Mouse (Mus musculus) forebrain, embryonic 12.5 days (tissue): ENCODE results near the gene Mtnr1a. TPM values are rescaled to one million over a fixed set of nuclear protein-coding genes. Genes with fewer than 3 reads are reported as not detected.
"Not testable (repeated sequence)": the region's sequence is repeated elsewhere in the genome, so short reads cannot be mapped to it uniquely, and the experiment has no call there.

ENCODE experiments used
- ATAC-seq: fragments of 200-750 bp; cut with Nextera tagmentation; 2 replicates; pipeline ENCODE4 v1.8.0; 2017; ENCODE audit warnings: moderate TSS enrichment; ENCODE audit not compliant: low FRiP score
- H3K27ac ChIP-seq: fragments of 300-500 bp; sonication (generic); 2 replicates; pipeline ENCODE4 v1.5.1; 2016; ENCODE audit warnings: mild to moderate bottlenecking
- H3K27me3 ChIP-seq: fragments of 300-500 bp; sonication (generic); 2 replicates; pipeline ENCODE4 v1.6.1; 2016; ENCODE audit warnings: mild to moderate bottlenecking
- H3K36me3 ChIP-seq: fragments of 300-500 bp; sonication (generic); replicated peaks from 2 replicates; pipeline ENCODE4 v1.6.1; 2016; ENCODE audit warnings: mild to moderate bottlenecking
- H3K4me1 ChIP-seq: fragments of 300-500 bp; sonication (generic); 2 replicates; pipeline ENCODE4 v1.6.1; 2016
- H3K4me2 ChIP-seq: fragments of 300-500 bp; sonication (generic); 2 replicates; pipeline ENCODE4 v1.6.1; 2016; ENCODE audit warnings: mild to moderate bottlenecking, moderate library complexity
- H3K4me3 ChIP-seq: fragments of 300-500 bp; sonication (generic); replicated peaks from 2 replicates; pipeline ENCODE4 v1.5.1; 2016; ENCODE audit warnings: mild to moderate bottlenecking
- H3K9ac ChIP-seq: fragments of 300-500 bp; sonication (generic); 2 replicates; pipeline ENCODE4 v1.6.1; 2016; ENCODE audit warnings: mild to moderate bottlenecking
- H3K9me3 ChIP-seq: fragments of 300-500 bp; sonication (generic); 2 replicates; pipeline ENCODE4 v1.6.1; 2016
- WGBS: fragments of 180-500 bp; shearing (Covaris S2); methylation state at CpG from one replicate; pipeline ENCODE4 v1.1.7; 2016; 5-methylcytosine and 5-hydroxymethylcytosine counted together
- polyA plus RNA-seq: library from polyadenylated mRNA; unstranded; fragments of >200 nt; fragmentation: Nextera tagmentation; extraction: Ambion mirVana; gene quantifications from 2 replicates; pipeline ENCODE4 v1.2.1, GENCODE M21; 2016

The Mtnr1a gene
- polyA plus RNA-seq, 1 experiment from 2014 or later, result 0.11 TPM

DNA sequence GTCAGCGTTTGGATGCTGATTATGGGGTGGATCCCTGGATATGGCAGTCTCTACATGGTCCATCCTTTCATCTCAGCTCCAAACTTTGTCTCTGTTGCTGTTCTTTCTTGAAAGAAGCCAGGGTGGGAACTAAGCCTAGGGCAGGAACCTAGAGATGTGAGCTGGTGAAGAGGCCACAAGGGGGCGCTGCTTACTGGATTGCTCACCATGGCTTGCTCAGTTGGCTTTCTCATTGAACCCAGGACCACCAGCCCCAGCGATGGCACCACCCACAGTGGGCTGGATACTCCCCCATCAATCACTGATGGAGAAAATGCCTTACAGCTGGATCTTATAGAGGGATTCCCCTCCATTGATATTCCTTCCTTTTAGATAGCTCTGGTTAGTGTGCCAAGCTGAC lies 12.1 kb upstream of the Mtnr1a start:
- Histone ChIP-seq H3K4me1 (no peaks in the 10 kb centered on the region), H3K27ac (no peak overlapping the region), H3K9me3 (no peaks in the 10 kb centered on the region), H3K4me3 (no peak overlapping the region), H3K4me2 (no peak overlapping the region), H3K27me3 (no peaks in the 10 kb centered on the region), H3K36me3 (peaks cover 34% of the 10 kb centered on the region), H3K9ac (no peak overlapping the region)
- no peak for ATAC-seq
- 17% methylated on average over 3 of the region's 3 CpGs for WGBS

GRCm38 (mm10) chr8:45060083-45060482 lies 8.9 kb upstream of the Mtnr1a start:
- Histone ChIP-seq H3K9ac (no peak overlapping the region), H3K9me3 (no peaks in the 10 kb centered on the region), H3K4me2 (no peak overlapping the region), H3K27ac (no peak overlapping the region), H3K4me3 (no peak overlapping the region), H3K36me3 (peaks cover 9% of the 10 kb centered on the region; the same call in 1 of the 2 replicates), H3K4me1 (peaks cover 7% of the 10 kb centered on the region), H3K27me3 (no peaks in the 10 kb centered on the region)
- no peak for ATAC-seq
- WGBS, result 90% methylated on average over 2 of the region's 2 CpGs

DNA sequence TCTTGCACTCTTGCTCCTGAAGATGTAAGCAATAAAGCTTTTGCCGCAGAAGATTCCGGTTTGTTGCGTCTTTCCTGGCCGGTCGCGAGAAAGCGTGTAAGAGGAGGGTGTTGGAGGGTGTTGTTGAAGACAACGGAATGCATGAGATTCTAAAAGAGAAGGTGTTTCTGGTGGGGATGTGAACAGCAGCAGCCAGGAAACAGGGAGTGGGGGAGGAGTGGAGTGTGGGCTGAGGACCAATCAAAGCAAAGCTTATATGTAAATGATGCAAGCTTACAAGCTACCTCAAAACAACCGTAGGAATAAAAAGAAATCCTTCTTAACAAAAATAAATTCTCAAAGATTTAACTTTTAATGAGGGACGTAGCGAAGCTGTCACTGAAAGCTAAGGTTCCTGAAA lies 6.6 kb upstream of the Mtnr1a start:
- no peak overlapping the region for H3K4me2 ChIP-seq
- no peaks in the 10 kb centered on the region for H3K27me3 ChIP-seq
- no peak overlapping the region for H3K27ac ChIP-seq
- no peak overlapping the region for H3K4me3 ChIP-seq
- peaks cover 7% of the 10 kb centered on the region for H3K4me1 ChIP-seq
- ATAC-seq, result no peak
- 92% methylated on average over 11 of the region's 11 CpGs for WGBS
- H3K9ac ChIP-seq, result no peak overlapping the region
- no peaks in the 10 kb centered on the region for H3K36me3 ChIP-seq
- H3K9me3 ChIP-seq, result no peaks in the 10 kb centered on the region

DNA sequence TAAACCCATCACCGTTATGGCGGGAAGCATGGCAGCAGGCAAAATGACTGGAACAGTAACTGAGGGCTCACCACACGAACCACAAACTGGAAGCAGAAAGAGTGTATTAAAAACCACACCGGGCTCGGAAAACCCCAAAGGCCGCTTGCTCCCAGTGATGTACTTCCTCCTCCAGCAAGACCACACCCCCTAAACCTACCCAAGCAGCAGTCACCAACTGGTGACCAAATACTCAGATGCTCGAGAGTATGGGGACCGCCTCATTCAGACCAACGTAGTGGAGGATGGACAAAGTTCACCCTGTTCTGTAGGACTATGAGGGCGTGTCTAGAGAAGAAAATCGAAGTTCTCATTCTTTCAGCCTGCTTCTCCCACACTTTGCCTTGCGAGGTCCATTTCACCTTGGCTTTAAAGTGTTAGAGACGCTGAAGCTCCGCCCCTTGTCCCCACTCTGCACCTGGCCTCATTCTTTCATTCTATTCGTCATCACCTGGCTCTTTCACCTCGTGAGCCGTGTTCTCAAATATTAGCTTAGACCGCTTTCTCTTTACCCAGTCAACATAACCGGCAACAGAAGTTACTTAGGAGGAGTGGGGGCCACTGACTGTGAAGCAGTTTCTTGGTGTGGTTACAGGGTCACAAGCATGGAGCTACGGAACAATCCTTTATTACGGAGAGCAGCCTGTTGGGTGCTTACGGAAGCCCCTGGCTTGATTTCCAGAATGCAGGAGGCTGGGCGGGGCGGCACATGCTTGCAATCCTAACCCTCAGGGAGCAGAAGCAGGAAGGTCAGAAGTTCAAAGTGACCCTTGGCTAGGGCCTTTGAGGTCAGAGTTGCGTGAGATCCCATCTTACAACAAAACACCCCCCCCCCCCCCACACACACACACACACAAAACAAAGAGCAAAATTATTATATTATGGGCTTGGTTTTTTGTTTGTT lies 5.7 kb upstream of the Mtnr1a start:
- ATAC-seq, result no peak

GRCm38 (mm10) chr8:45064197-45064869 lies 4.6 kb upstream of the Mtnr1a start:
- peak; percentile 20; the same call in 1 of the 2 replicates for ATAC-seq
- Histone ChIP-seq H3K9me3 (no peaks in the 10 kb centered on the region), H3K4me3 (no peak overlapping the region), H3K9ac (no peak overlapping the region), H3K36me3 (no peaks in the 10 kb centered on the region), H3K27ac (no peak overlapping the region), H3K27me3 (no peaks in the 10 kb centered on the region), H3K4me1 (peaks cover 12% of the 10 kb centered on the region), H3K4me2 (0 out of 2 replicates have a peak overlapping the region, but pooled peaks have one; percentile 8)
- 14% methylated on average over 8 of the region's 8 CpGs for WGBS

More for the DNA sequence above, 5.7 kb upstream of the Mtnr1a start:
- no peaks in the 10 kb centered on the region for H3K27me3 ChIP-seq
- no peak overlapping the region for H3K9ac ChIP-seq
- H3K27ac ChIP-seq, result no peak overlapping the region
- no peaks in the 10 kb centered on the region for H3K36me3 ChIP-seq
- no peaks in the 10 kb centered on the region for H3K9me3 ChIP-seq
- H3K4me2 ChIP-seq, result no peak overlapping the region
- 83% methylated on average over 25 of the region's 25 CpGs for WGBS
- no peak overlapping the region for H3K4me3 ChIP-seq
- peaks cover 7% of the 10 kb centered on the region for H3K4me1 ChIP-seq

DNA sequence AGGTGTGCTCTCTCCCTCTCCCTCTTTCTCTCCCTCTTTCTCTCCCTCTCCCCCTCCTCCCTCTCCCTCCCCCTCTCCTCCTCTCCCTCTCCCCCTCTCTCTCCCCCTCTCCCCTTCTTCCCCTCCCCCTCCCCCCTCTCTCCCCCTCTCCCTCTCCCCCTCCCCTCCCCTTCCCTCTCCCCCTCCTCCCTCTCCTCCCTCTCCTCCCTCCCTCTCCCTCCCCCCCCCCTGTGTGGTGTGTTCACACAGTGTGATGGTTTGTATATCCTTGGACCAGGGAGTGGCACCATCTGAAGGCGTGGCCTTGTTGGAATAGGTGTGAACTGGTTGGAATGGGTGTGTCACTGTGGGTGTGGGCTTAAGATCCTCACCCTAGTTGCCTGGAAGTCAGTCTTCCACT lies 3.5 kb upstream of the Mtnr1a start:
- not testable (repeated sequence) for H3K9ac ChIP-seq, H3K27me3 ChIP-seq, H3K36me3 ChIP-seq, H3K4me2 ChIP-seq, ATAC-seq, H3K4me3 ChIP-seq, H3K27ac ChIP-seq, H3K9me3 ChIP-seq
- 50% methylated on average over 1 of the region's 1 CpGs for WGBS
- H3K4me1 ChIP-seq, result peaks cover 12% of the 10 kb centered on the region

DNA sequence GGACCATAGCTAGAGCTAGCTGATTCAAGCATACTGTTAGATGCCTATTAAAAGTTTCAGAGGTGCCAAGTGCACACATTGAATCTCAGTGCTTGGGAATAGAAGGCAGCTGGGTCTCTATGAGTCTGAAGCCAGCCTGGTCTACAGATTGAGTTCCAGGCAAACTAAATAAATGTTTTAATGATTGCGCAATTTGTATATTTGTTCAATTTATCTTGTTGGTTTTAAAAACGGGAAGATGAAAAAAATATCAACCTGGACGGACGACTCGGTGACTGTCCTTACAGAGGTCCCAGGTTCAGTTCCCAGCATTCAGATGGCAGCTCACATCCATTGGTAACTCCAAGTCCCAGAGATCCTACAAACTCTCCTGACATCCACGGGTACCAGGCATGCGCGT lies 2.0 kb downstream of the Mtnr1a start:
- Histone ChIP-seq H3K36me3 (no peaks in the 10 kb centered on the region), H3K4me3 (no peak overlapping the region), H3K27ac (no peak overlapping the region), H3K9ac (no peak overlapping the region), H3K4me2 (no peak overlapping the region), H3K9me3 (no peaks in the 10 kb centered on the region), H3K4me1 (peaks cover 5% of the 10 kb centered on the region; the same call in 1 of the 2 replicates), H3K27me3 (0 out of 2 replicates have a peak, but pooled peaks cover 2% of the 10 kb centered on the region)
- no peak for ATAC-seq
- WGBS, result 92% methylated on average over 8 of the region's 8 CpGs

DNA sequence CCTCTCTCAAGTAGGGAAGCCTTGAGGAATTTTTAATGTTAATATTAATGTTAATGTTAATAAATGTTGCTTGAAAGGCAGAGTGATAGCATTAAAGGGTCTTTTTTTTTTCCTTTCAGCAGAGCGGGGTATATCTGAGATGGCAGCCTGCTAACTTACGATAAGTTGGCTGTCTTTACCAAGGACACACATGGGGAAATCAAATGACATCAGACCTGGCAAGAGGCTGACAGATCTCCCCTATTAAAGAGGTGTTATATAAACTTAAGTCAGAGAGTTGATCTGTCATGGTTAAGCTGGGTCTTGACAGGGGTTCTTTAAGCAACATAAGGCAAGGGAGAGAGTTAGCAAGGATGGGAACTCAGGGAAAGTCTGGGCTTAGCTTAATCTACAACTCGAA lies 11.9 kb downstream of the Mtnr1a start:
- WGBS, result 92% methylated on average over 3 of the region's 3 CpGs
- Histone ChIP-seq H3K36me3 (no peaks in the 10 kb centered on the region), H3K9me3 (no peaks in the 10 kb centered on the region), H3K27ac (no peak overlapping the region), H3K4me3 (no peak overlapping the region), H3K4me2 (no peak overlapping the region), H3K27me3 (no peaks in the 10 kb centered on the region), H3K4me1 (no peaks in the 10 kb centered on the region), H3K9ac (no peak overlapping the region)
- ATAC-seq, result no peak

GRCm38 (mm10) chr8:45093599-45093998 lies 24.7 kb downstream of the Mtnr1a start:
- Histone ChIP-seq H3K36me3 (no peaks in the 10 kb centered on the region), H3K27me3 (no peaks in the 10 kb centered on the region), H3K4me2 (no peak overlapping the region), H3K4me3 (no peak overlapping the region), H3K9me3 (no peaks in the 10 kb centered on the region), H3K27ac (no peak overlapping the region), H3K9ac (no peak overlapping the region), H3K4me1 (no peaks in the 10 kb centered on the region)
- ATAC-seq, result no peak
- 86% methylated on average over 3 of the region's 3 CpGs for WGBS

- no peak overlapping the region for H3K27ac ChIP-seq
- H3K4me3 ChIP-seq, result peak overlapping the region; percentile 27
- peaks cover 9% of the 10 kb centered on the region for H3K27me3 ChIP-seq
- H3K4me1 ChIP-seq, result peaks cover 4% of the 10 kb centered on the region; the same call in 1 of the 2 replicates
- H3K9ac ChIP-seq, result no peak overlapping the region
- ATAC-seq, result peak; percentile 60; the same call in 1 of the 2 replicates
- no peaks in the 10 kb centered on the region for H3K36me3 ChIP-seq
- peak overlapping the region; percentile 57 for H3K4me2 ChIP-seq
- H3K9me3 ChIP-seq, result no peaks in the 10 kb centered on the region
- WGBS, result 29% methylated on average over 13 of the region's 13 CpGs
Observed at GRCm38 (mm10) chr8:45109371-45110063, 40.6 kb downstream of the Mtnr1a start.

- 13% methylated on average over 16 of the region's 16 CpGs for WGBS
Observed at GRCm38 (mm10) chr8:45110064-45110812, 41.3 kb downstream of the Mtnr1a start.

More at GRCm38 (mm10) chr8:45110064-45110812, 41.3 kb downstream of the Mtnr1a start:
- no peak overlapping the region for H3K9ac ChIP-seq
- no peaks in the 10 kb centered on the region for H3K36me3 ChIP-seq
- H3K4me3 ChIP-seq, result peak overlapping the region; percentile 27
- H3K4me2 ChIP-seq, result peak overlapping the region; percentile 57
- no peak overlapping the region for H3K27ac ChIP-seq
- ATAC-seq, result peak; percentile 57
- peaks cover 4% of the 10 kb centered on the region; the same call in 1 of the 2 replicates for H3K4me1 ChIP-seq
- peaks cover 6% of the 10 kb centered on the region for H3K27me3 ChIP-seq
- no peaks in the 10 kb centered on the region for H3K9me3 ChIP-seq
